22 mouse cellular contexts compared by ENCODE assay signal in the genomic region with DNA sequence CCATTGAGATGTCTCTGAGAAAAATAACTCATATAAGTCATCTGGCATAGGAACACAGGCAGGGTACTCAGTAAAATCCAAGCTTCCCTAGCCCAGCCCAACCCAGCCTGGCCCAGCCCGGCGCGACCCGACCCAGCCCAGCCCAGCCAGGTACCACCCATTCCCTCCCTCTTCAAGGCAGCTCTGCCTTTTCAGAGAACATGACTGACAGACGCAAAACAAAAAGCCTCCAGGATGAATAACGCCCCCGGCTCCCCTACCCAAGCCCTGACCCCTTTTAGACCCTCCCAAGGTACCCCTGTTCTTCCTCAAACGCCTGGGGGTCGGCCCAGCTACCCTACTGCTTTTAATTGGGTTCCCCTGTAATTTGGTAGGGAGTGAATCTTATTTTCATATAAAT. TPM values are rescaled to one million over a fixed set of nuclear protein-coding genes. Genes with fewer than 3 reads are reported as not detected.
A peak's percentile ranks its signal among the peaks of the same experiment; 100 is the strongest.
DNase-seq lines count a peak whose midpoint lies in the region; ATAC-seq lines count a peak whose summit lies in the region.
"Had no signal": no experiment of that assay in that cellular context is flagged by ENCODE, and none has a peak within 500 bp of the region (broad histone marks: within the 10 kb centered on the region; RNA-seq: fewer than 3 reads in every experiment).

No protein-coding gene starts in this region.

- peaks cover 24% of the 10 kb centered on the region for H3K36me3 ChIP-seq in forebrain, embryonic 11.5 days (ENCODE audit: control insufficient read depth, insufficient read depth, low read length)
- H3K36me3 ChIP-seq in forebrain, embryonic 16.5 days (ENCODE audit: control insufficient read depth, insufficient read depth): peaks cover 26% of the 10 kb centered on the region
- H3K36me3 ChIP-seq in intestine, embryonic 14.5 days (ENCODE audit: control insufficient read depth, insufficient read depth, low read length): peaks cover 88% of the 10 kb centered on the region
- no peaks in the 10 kb centered on the region for H3K36me3 ChIP-seq in intestine, embryonic 16.5 days (ENCODE audit: control insufficient read depth, insufficient read depth, low read length)
- H3K36me3 ChIP-seq in embryonic facial prominence, embryonic 11.5 days (replicated peaks; ENCODE audit: control insufficient read depth, insufficient read depth, low read depth, low read length): peaks cover 4% of the 10 kb centered on the region
- no peaks in the 10 kb centered on the region for H3K36me3 ChIP-seq in liver, embryonic 15.5 days (replicated peaks)

- ATAC-seq in forebrain, embryonic 11.5 days (replicated peaks; ENCODE audit: low FRiP score): no peak; the same call in 1 of the 2 replicates
- ATAC-seq in forebrain, embryonic 16.5 days: no peak
- ATAC-seq in intestine, embryonic 14.5 days (replicated peaks; ENCODE audit: low FRiP score, low TSS enrichment, low read depth): no peak
- no peak for ATAC-seq in intestine, embryonic 16.5 days
- peak; percentile 36; the same call in 1 of the 2 replicates for ATAC-seq in embryonic facial prominence, embryonic 11.5 days (replicated peaks; ENCODE audit: insufficient number of reproducible peaks, low FRiP score, low TSS enrichment, low read depth)
- no peak for ATAC-seq in liver, embryonic 15.5 days (ENCODE audit: insufficient read depth)
- ATAC-seq: CD4-positive, CD25-positive, alpha-beta regulatory T cell, adult 4 months; inflammation-experienced regulatory T-cells, adult 6 months; lung, postnatal 0 days had no signal

- H3K27me3 ChIP-seq in forebrain, embryonic 11.5 days (ENCODE audit: control insufficient read depth, insufficient read depth, low read length): no peaks in the 10 kb centered on the region
- no peaks in the 10 kb centered on the region for H3K27me3 ChIP-seq in forebrain, embryonic 16.5 days (replicated peaks; ENCODE audit: control insufficient read depth, insufficient read depth, low read length)
- no peaks in the 10 kb centered on the region for H3K27me3 ChIP-seq in intestine, embryonic 14.5 days (replicated peaks; ENCODE audit: control insufficient read depth, insufficient read depth, low read length)
- no peaks in the 10 kb centered on the region for H3K27me3 ChIP-seq in intestine, embryonic 16.5 days (replicated peaks; ENCODE audit: control insufficient read depth, insufficient read depth, low read length)
- no peaks in the 10 kb centered on the region for H3K27me3 ChIP-seq in embryonic facial prominence, embryonic 11.5 days (ENCODE audit: control insufficient read depth, insufficient read depth, low read length)
- H3K27me3 ChIP-seq in liver, embryonic 15.5 days: peaks cover 5% of the 10 kb centered on the region; the same call in 1 of the 2 replicates

- no peak overlapping the region for H3K4me3 ChIP-seq in forebrain, embryonic 11.5 days (ENCODE audit: low read depth, low read length)
- no peak overlapping the region for H3K4me3 ChIP-seq in forebrain, embryonic 16.5 days (replicated peaks; ENCODE audit: low read length)
- no peak overlapping the region for H3K4me3 ChIP-seq in intestine, embryonic 14.5 days (ENCODE audit: low read depth, low read length)
- H3K4me3 ChIP-seq in intestine, embryonic 16.5 days (ENCODE audit: low read length): no peak overlapping the region
- no peak overlapping the region for H3K4me3 ChIP-seq in embryonic facial prominence, embryonic 11.5 days (ENCODE audit: low read depth, low read length)
- H3K4me3 ChIP-seq in liver, embryonic 15.5 days (replicated peaks): no peak overlapping the region
- H3K4me3 ChIP-seq: gastrocnemius, adult 2 months had no signal

- no peak overlapping the region for H3K27ac ChIP-seq in forebrain, embryonic 11.5 days (ENCODE audit: low read depth, low read length)
- no peak overlapping the region for H3K27ac ChIP-seq in forebrain, embryonic 16.5 days (ENCODE audit: low read length)
- no peak overlapping the region for H3K27ac ChIP-seq in intestine, embryonic 14.5 days (ENCODE audit: low read depth)
- no peak overlapping the region for H3K27ac ChIP-seq in intestine, embryonic 16.5 days (ENCODE audit: low read length)
- H3K27ac ChIP-seq in embryonic facial prominence, embryonic 11.5 days (replicated peaks; ENCODE audit: low read depth, low read length): no peak overlapping the region
- peak overlapping the region; percentile 55; the same call in 1 of the 2 replicates for H3K27ac ChIP-seq in liver, embryonic 15.5 days (replicated peaks)
- H3K27ac ChIP-seq: gastrocnemius, adult 2 months; hindbrain, embryonic 14.5 days; liver, embryonic 14.5 days had no signal

- no peak overlapping the region for H3K4me2 ChIP-seq in forebrain, embryonic 11.5 days (ENCODE audit: low read depth, low read length, severe bottlenecking)
- H3K4me2 ChIP-seq in forebrain, embryonic 16.5 days (ENCODE audit: low read length): no peak overlapping the region
- no peak overlapping the region for H3K4me2 ChIP-seq in intestine, embryonic 14.5 days (ENCODE audit: low read length)
- H3K4me2 ChIP-seq in intestine, embryonic 16.5 days (ENCODE audit: low read depth, low read length): no peak overlapping the region
- no peak overlapping the region for H3K4me2 ChIP-seq in embryonic facial prominence, embryonic 11.5 days (ENCODE audit: low read depth, low read length)
- H3K4me2 ChIP-seq in liver, embryonic 15.5 days: no peak overlapping the region
- H3K4me2 ChIP-seq: heart, embryonic 11.5 days; hindbrain, embryonic 14.5 days; midbrain, embryonic 11.5 days had no signal

- WGBS in forebrain, embryonic 11.5 days: 40% methylated on average over 9 of the region's 9 CpGs
- WGBS in forebrain, embryonic 16.5 days: 30% methylated on average over 9 of the region's 9 CpGs
- 33% methylated on average over 9 of the region's 9 CpGs for WGBS in intestine, embryonic 14.5 days
- 62% methylated on average over 9 of the region's 9 CpGs for WGBS in intestine, embryonic 16.5 days
- 20% methylated on average over 9 of the region's 9 CpGs for WGBS in embryonic facial prominence, embryonic 11.5 days
- WGBS in liver, embryonic 15.5 days (ENCODE audit: insufficient replicate concordance): 47% methylated on average over 9 of the region's 9 CpGs

- peak; percentile 56 for DNase-seq in forebrain, embryonic 11.5 days (ENCODE audit: low spot score)
- peak; percentile 50 for DNase-seq in intestine, embryonic 14.5 days (ENCODE audit: low spot score)
- no peak for DNase-seq in embryonic facial prominence, embryonic 11.5 days (ENCODE audit: low spot score)
- DNase-seq in adipocyte (ENCODE audit: low spot score): no peak
- no peak for DNase-seq in thymus, postnatal 25 days
- DNase-seq: cerebellum, adult 18-20 months; cerebellum, postnatal 14 days; gastrocnemius, adult 2 months; kidney, adult 8-10 months; kidney, postnatal 10 days; right cerebral cortex, postnatal 14 days; thymus, postnatal 14 days had no signal

- H3K9me3 ChIP-seq in forebrain, embryonic 11.5 days (ENCODE audit: control insufficient read depth, low read length): peaks cover 13% of the 10 kb centered on the region; the same call in 1 of the 2 replicates
- H3K9me3 ChIP-seq in forebrain, embryonic 16.5 days (ENCODE audit: control insufficient read depth, low read length): no peaks in the 10 kb centered on the region
- H3K9me3 ChIP-seq in intestine, embryonic 14.5 days (ENCODE audit: control insufficient read depth, low read length): no peaks in the 10 kb centered on the region
- no peaks in the 10 kb centered on the region for H3K9me3 ChIP-seq in intestine, embryonic 16.5 days (ENCODE audit: control insufficient read depth, low read length)
- peaks cover 6% of the 10 kb centered on the region; the same call in 1 of the 2 replicates for H3K9me3 ChIP-seq in embryonic facial prominence, embryonic 11.5 days (replicated peaks; ENCODE audit: control insufficient read depth, low read length)
- H3K9me3 ChIP-seq in liver, embryonic 15.5 days (replicated peaks): no peaks in the 10 kb centered on the region

- peaks cover 23% of the 10 kb centered on the region; the same call in 1 of the 2 replicates for H3K4me1 ChIP-seq in forebrain, embryonic 11.5 days (replicated peaks; ENCODE audit: control insufficient read depth, insufficient read depth, low read length)
- H3K4me1 ChIP-seq in forebrain, embryonic 16.5 days (replicated peaks; ENCODE audit: control insufficient read depth, insufficient read depth, low read length): peaks cover 1% of the 10 kb centered on the region; the same call in 1 of the 2 replicates
- H3K4me1 ChIP-seq in intestine, embryonic 14.5 days (replicated peaks; ENCODE audit: control insufficient read depth, insufficient read depth, low read length): no peaks in the 10 kb centered on the region
- H3K4me1 ChIP-seq in intestine, embryonic 16.5 days (ENCODE audit: control insufficient read depth, insufficient read depth, low read length): no peaks in the 10 kb centered on the region
- no peaks in the 10 kb centered on the region for H3K4me1 ChIP-seq in embryonic facial prominence, embryonic 11.5 days (ENCODE audit: control insufficient read depth, insufficient read depth, low read length)
- H3K4me1 ChIP-seq in liver, embryonic 15.5 days (replicated peaks): peaks cover 10% of the 10 kb centered on the region; the same call in 1 of the 2 replicates

- H3K9ac ChIP-seq in forebrain, embryonic 11.5 days (ENCODE audit: low read length): no peak overlapping the region
- no peak overlapping the region for H3K9ac ChIP-seq in forebrain, embryonic 16.5 days (replicated peaks; ENCODE audit: low read depth, low read length)
- H3K9ac ChIP-seq in intestine, embryonic 14.5 days (ENCODE audit: low read length): no peak overlapping the region
- H3K9ac ChIP-seq in intestine, embryonic 16.5 days (ENCODE audit: low read depth, low read length): no peak overlapping the region
- no peak overlapping the region for H3K9ac ChIP-seq in embryonic facial prominence, embryonic 11.5 days (replicated peaks; ENCODE audit: low read length)
- no peak overlapping the region for H3K9ac ChIP-seq in liver, embryonic 15.5 days
- H3K9ac ChIP-seq: hindbrain, embryonic 14.5 days; liver, embryonic 14.5 days had no signal

RNA-seq across cellular contexts. Expression of a gene that starts 7.8 kb away (rescaled TPM):
- polyA plus RNA-seq in forebrain, embryonic 11.5 days (2014; fragmentation: Nextera tagmentation; extraction: Ambion mirVana): 0.97 and 1.2 TPM in 2 replicates
- 0.72 and 1.2 TPM in 2 replicates for polyA plus RNA-seq in forebrain, embryonic 16.5 days (2015; fragmentation: Nextera tagmentation; extraction: Ambion mirVana)
- 1.9 TPM in 2 replicates for polyA plus RNA-seq in intestine, embryonic 14.5 days (2014; fragmentation: Nextera tagmentation; extraction: Ambion mirVana)
- polyA plus RNA-seq in intestine, embryonic 16.5 days (2015; fragmentation: Nextera tagmentation; extraction: Ambion mirVana): 0.98 TPM in 2 replicates
- 0.84 and 0.89 TPM in 2 replicates for polyA plus RNA-seq in embryonic facial prominence, embryonic 11.5 days (2014; fragmentation: Nextera tagmentation; extraction: Ambion mirVana)
- 0.67 and 0.81 TPM in 2 replicates for polyA plus RNA-seq in liver, embryonic 15.5 days (2015; fragmentation: Nextera tagmentation; extraction: Ambion mirVana)
- polyA plus RNA-seq: CD4-positive, CD25-positive, alpha-beta regulatory T cell, adult 4 months; inflammation-experienced regulatory T-cells, adult 6 months had no signal

Comparison
In these comparisons a context has a peak if more than half of its experiments do, and no peak if none do; other contexts are left out.
1. DNase-seq: peak in forebrain, embryonic 11.5 days (single experiment) and intestine, embryonic 14.5 days (single experiment); none in embryonic facial prominence, embryonic 11.5 days (single experiment), adipocyte (single experiment) and thymus, postnatal 25 days (single experiment).